Mouse (Mus musculus) gastrocnemius, adult 2 months (tissue): ENCODE results near the gene Sufu. TPM values are rescaled to one million over a fixed set of nuclear protein-coding genes. Genes with fewer than 3 reads are reported as not detected.
A peak's percentile ranks its signal among the peaks of the same experiment; 100 is the strongest.

Experiments
- DNase-seq: peaks from one replicate; pipeline ENCODE4 v3.0.0; 2022
- H3K27ac ChIP-seq: fragments of 200-600 bp; 2 replicates; pipeline ENCODE4 v1.8.1; 2022; ENCODE audit warnings: mild to moderate bottlenecking
- H3K4me3 ChIP-seq: fragments of 200-600 bp; 2 replicates; pipeline ENCODE4 v1.8.1; 2022; ENCODE audit warnings: mild to moderate bottlenecking, moderate library complexity
- CTCF ChIP-seq: fragments of 200-600 bp; IDR thresholded peaks from 2 replicates; pipeline ENCODE4 v1.8.1; 2022; ENCODE audit warnings: antibody characterized with exemption, mild to moderate bottlenecking, moderate library complexity
- intact Hi-C: fragments of 180-260 bp; cut with DNase I; formaldehyde crosslinking; loops from one replicate; pipeline ENCODE4 v1.15.1; 2025
- total RNA-seq, 2 experiments: library from RNA; stranded (reverse); gene quantifications; 2 replicates each; pipeline ENCODE4 v1.2.3; 2021

Sufu gene
- total RNA-seq, 2 experiments from 2014 or later: 5.1 to 6.1 TPM

DNA sequence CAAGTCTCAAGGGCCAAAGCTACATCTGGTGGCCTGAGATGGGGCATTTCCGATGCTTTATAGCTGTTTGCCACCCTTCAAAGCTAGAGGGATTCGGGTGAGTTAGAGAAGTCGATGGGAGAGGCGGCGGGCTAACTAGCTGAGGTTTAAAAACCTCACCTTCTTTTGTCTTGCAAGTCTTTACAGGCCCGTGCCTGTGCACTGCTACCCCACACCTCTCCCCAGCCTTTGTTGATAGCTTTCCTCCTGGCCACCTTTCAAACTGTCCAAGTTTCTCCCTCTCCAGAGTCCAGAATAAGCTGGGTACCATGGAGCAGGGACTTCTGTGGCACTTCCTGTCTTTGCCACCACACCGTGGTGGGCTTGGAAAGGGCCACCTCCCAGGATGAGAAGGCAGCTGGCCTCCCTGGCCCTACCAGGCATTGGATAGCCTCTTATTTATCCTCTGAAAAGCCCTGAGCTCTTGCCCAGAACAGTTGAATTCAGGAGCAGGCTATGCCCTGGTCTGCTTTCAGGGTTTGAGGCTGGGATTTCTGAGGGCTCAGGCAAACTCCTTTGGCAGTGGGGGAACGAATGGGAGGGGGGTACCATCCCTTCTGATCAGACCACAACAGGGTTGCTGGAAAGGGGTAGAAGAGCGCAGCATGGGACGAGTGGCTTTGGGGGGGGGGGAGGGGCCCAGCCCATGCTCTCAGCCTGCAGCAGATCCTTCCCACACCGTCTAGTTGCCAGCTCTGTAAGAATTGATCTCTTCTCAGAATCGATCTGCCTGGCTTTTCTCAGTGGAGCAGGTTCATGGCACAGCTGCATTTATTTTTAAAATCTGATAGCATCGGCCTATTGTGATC is 133.1 kb downstream of the Sufu start:
- intact Hi-C loops: no loop called here
- Histone ChIP-seq H3K27ac (peak overlapping the region; percentile 78), H3K4me3 (no peak overlapping the region)
- DNase-seq: no peak
- no peak for TF ChIP-seq CTCF

- DNase-seq: no peak
- peak overlapping the region; percentile 58; the same call in 1 of the 2 replicates for H3K27ac ChIP-seq
- intact Hi-C loops: no loop called here
- no peak overlapping the region for H3K4me3 ChIP-seq
- no peak for TF ChIP-seq CTCF
Measured at GRCm38 (mm10) chr19:46530449-46530990, 133.8 kb downstream of the Sufu start.

- DNase-seq: no peak
- intact Hi-C loops: no loop called here
- H3K27ac ChIP-seq: peak overlapping the region; percentile 58; the same call in 1 of the 2 replicates
- no peak; the same call in 1 of the 2 replicates for TF ChIP-seq CTCF
- H3K4me3 ChIP-seq: peak overlapping the region; percentile 9; the same call in 1 of the 2 replicates
Measured at GRCm38 (mm10) chr19:46531071-46532030, 134.7 kb downstream of the Sufu start.

DNA sequence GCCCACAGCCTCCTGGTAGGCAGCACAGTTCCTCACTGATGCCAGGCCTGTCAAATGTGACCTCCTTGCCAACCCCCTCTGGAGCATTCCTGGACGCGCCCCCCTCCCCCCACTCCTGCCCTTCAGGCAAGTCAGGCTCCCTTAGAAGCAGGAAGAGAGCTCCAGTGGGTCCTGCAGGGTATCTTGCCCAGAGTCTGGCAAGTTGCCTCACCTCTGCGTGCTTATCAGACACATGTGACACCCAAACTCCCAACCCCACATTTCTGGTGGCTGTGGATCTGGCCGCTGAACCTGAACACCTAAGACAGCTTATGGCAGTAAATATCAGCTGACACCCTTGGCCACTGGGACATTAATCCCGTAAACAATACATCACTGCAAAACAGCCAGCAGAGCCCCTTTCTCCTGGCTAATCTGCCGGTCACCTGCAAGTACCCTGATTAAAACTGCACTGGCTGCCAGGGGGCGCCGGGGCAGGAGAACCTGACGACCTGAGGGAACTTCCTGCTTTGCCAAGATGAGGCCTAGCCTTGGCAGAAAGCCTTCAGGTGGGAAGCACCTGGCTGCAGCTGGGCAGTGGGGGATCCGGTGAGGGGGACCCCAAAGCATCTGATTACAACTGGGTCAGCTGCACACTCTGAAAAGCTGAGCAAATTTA is 135.5 kb downstream of the Sufu start:
- no peak for TF ChIP-seq CTCF
- peak overlapping the region; percentile 24; the same call in 1 of the 2 replicates for H3K27ac ChIP-seq
- intact Hi-C loops: no loop called here

DNA sequence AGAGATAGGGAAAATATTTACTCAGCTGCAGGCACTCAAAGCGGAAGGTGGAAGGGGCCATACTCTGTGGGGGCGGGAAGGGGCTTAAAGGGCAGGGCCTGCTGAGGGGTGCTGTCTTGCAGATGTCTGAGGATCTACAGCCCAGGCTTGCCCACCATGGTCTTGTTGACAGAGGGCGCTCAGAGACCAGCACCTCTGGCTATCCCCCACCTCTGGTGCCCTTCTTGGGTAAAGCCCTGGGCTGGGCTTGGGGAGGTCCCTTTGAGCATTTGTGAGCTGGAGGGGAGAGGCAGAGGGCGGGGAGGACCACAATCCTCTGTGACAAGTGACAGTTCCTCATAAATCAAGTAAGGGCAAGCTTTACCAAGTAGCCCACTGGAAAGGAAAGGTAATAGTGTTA is 136.4 kb downstream of the Sufu start:
- no peak for TF ChIP-seq CTCF
- Histone ChIP-seq H3K27ac (no peak overlapping the region), H3K4me3 (no peak overlapping the region)
- DNase-seq: no peak
- intact Hi-C loops: no loop called here

More for the DNA sequence above, 135.5 kb downstream of the Sufu start:
- no peak overlapping the region for H3K4me3 ChIP-seq
- DNase-seq: no peak

GRCm38 (mm10) chr19:46533525-46533924 is 136.8 kb downstream of the Sufu start:
- TF ChIP-seq CTCF: no peak
- H3K4me3 ChIP-seq: no peak overlapping the region
- intact Hi-C loops: no loop called here
- no peak overlapping the region for H3K27ac ChIP-seq
- DNase-seq: no peak

DNA sequence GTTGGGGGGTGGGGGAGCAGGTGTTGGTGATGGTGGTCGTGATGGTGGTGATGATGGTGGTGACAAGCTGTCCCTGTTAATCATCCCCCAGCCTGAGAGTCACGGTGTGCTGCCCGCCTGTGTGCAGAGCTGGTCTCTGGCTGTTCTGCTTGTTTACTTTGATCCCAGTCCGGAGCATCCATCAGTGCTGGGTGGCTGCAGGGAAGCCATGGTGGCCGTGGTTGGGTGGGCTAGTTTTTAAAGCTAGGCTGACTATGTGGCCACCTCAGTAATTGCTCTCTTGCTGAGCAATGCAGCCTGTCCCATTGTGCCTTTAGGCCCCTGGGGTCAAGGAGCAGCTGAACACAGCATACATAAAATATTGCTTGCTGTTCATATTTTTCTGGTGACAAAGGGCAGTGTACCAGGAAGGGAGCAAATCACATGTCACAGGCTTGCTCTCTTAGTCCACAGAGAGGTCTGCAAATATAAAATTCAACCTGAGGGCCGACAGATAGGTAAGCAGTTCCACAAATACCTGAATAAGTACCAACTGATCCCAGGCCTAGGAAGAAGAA is 137.9 kb downstream of the Sufu start:
- no peak overlapping the region for H3K27ac ChIP-seq
- no peak overlapping the region for H3K4me3 ChIP-seq
- no peak for TF ChIP-seq CTCF
- no peak for DNase-seq
- intact Hi-C loops: no loop called here

- no peak for TF ChIP-seq CTCF
- no peak for DNase-seq
- intact Hi-C loops: no loop called here
Measured at GRCm38 (mm10) chr19:46537357-46537756, 140.7 kb downstream of the Sufu start.

DNA sequence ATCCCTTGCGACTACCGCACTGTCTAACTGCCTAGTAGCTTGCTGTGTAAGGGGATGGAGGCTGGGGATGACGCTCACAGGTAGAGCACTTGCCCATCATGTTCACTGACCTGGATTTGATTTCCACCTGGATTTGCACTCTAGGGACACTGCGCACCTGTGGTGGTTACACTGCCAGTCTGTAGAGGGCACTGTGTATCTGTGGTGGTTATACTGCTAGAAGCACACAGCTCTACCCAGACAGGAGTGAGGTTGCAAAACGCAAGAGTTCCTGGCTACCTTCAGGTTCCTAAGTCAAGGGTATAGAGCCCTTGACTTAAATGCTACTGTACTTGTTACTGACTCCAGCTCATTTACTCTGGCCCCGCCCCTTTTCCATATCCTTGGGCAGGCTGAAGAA is 141.5 kb downstream of the Sufu start:
- intact Hi-C loops: no loop called here
- H3K27ac ChIP-seq: no peak overlapping the region
- no peak for DNase-seq
- peak; percentile 48 for TF ChIP-seq CTCF
- no peak overlapping the region for H3K4me3 ChIP-seq

More at GRCm38 (mm10) chr19:46537357-46537756, 140.7 kb downstream of the Sufu start:
- no peak overlapping the region for H3K27ac ChIP-seq
- no peak overlapping the region for H3K4me3 ChIP-seq

Other genes starting within 250 kb of the Sufu start
- gene Pitx3, start 248.6 kb upstream of the Sufu start, total RNA-seq: 10 to 100 TPM in 1 of 2 experiments, 1 to 10 TPM in 1; 4.6 to 15.1 TPM
- gene Gbf1, start 244.4 kb upstream of the Sufu start, total RNA-seq: 10 to 100 TPM; 47.4 to 59.0 TPM
- 1 to 10 TPM; 8.2 to 8.5 TPM for gene Nfkb2, start 92.6 kb upstream of the Sufu start, total RNA-seq
- gene Psd, start 69.7 kb upstream of the Sufu start, total RNA-seq: under 1 TPM; 0.14 to 0.36 TPM
- 1 to 10 TPM; 2.9 to 3.8 TPM for gene Fbxl15, start 68.7 kb upstream of the Sufu start, total RNA-seq
- gene Cuedc2, start 58.2 kb upstream of the Sufu start, total RNA-seq: 10 to 100 TPM; 58.2 to 67.6 TPM
- gene Mfsd13a, start 55.8 kb upstream of the Sufu start, total RNA-seq: 1 to 10 TPM in 1 of 2 experiments, under 1 TPM in 1; 0.82 to 1.2 TPM
- gene 2310034G01Rik, start 46.6 kb upstream of the Sufu start, total RNA-seq: under 1 TPM; 0.17 to 0.18 TPM
- gene Actr1a, start 1.1 kb upstream of the Sufu start, total RNA-seq: 10 to 100 TPM; 59.8 to 61.0 TPM
- 10 to 100 TPM; 20.2 to 20.7 TPM for gene Trim8, start 104.8 kb downstream of the Sufu start, total RNA-seq
- gene Arl3, start 176.3 kb downstream of the Sufu start, total RNA-seq: 10 to 100 TPM; 64.0 to 67.7 TPM
- 1 to 10 TPM; 3.2 to 3.7 TPM for gene Sfxn2, start 176.5 kb downstream of the Sufu start, total RNA-seq
- gene Wbp1l, start 202.2 kb downstream of the Sufu start, total RNA-seq: 100 to 1,000 TPM in 1 of 2 experiments, 10 to 100 TPM in 1; 65.4 to 101 TPM